Mouse (Mus musculus) layer of hippocampus, adult 18-20 months (tissue): Measurements from ENCODE around the gene Krt12. TPM values are rescaled to one million over a fixed set of nuclear protein-coding genes. Genes with fewer than 3 reads are reported as not detected.

ENCODE experiments used
- DNase-seq, 2 experiments: peaks; one replicate each; pipeline ENCODE4 v3.0.0; 2022; ENCODE audit warnings: low spot score in 2 of 2
- total RNA-seq, 2 experiments: library from RNA; stranded (reverse); gene quantifications; 2 replicates each; pipeline ENCODE4 v1.2.3; 2021

Gene Krt12
- total RNA-seq, 2 experiments from 2014 or later: 1.0 to 1.1 TPM

DNA sequence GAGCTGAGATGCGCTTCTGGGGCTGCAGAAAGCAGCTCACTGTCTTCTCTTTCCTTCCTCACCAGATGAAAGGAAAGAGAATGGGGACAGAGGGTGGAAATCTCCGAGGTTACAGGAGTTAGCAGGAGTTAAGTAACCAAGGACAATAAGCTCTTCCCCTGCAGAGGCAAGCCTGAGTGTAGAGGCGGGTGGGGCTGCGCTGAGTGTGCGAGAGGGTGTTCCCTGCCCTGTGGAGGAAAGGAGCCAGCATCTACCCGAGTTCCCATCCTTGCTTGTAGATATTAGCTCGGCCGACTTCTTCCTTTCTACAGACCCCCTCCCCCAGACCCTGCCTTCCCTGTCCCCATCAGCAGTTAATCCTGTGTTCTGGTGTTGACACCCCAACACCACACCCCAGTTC is 23.2 kb downstream of the Krt12 start:
- no peak for DNase-seq

DNA sequence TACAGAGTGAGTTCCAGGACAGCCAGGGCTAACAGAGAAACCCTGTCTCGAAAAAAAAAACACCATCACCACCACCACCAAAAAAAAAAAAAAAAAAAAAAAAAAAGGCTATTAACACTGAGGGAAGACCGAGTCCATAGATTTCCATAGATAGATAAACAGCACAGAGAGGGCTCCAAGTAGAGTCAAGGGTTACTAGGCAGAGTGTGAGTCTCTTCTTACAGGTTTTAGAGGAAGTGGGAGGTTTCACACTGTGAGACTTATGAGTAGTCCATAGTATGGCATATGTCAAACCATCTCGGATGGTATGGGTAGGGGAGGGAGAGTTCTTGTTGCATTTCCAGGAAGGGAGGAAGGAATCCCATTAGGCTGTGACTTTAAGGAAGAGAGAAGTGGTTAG is 24.0 kb downstream of the Krt12 start:
- no peak for DNase-seq

DNA sequence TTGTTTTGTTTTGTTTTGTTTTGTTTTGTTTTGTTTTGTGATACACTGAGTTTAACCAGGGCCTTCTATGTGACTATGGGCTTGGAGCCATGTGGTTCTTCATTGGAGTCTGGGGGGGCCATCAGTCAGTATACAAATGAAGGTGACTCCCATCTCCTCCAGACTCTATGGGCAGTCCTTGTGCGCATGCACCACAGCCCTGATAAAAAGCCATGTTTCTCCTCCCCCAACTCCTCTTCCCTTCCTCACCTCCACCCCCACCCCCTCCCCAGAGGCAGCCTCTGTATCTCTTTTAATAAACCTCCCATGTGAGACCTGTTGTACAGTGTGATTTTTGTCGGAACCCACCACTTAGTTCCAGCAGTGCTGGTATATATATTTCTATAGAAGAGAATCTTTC is 25.4 kb downstream of the Krt12 start:
- no peak for DNase-seq

DNA sequence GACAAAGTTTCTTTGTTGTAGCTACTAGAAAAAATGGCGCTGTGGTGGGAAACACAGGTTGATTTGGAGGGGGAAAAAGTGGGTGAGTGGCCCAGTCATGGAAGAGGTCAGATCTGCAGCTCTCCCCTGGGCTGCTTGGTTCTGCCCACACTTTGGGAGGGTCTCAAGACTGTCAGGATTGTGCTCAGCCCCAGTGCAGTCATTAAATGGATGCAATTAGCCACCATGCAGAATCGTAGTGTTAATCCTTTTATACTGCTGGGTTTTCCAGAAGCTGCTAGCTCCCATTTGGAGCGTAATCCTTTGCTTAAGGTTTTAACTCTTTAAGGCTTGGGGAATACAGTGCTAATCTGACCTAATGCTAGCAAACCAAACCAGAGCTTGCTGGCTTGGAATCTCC is 26.0 kb downstream of the Krt12 start:
- DNase-seq: no peak

DNA sequence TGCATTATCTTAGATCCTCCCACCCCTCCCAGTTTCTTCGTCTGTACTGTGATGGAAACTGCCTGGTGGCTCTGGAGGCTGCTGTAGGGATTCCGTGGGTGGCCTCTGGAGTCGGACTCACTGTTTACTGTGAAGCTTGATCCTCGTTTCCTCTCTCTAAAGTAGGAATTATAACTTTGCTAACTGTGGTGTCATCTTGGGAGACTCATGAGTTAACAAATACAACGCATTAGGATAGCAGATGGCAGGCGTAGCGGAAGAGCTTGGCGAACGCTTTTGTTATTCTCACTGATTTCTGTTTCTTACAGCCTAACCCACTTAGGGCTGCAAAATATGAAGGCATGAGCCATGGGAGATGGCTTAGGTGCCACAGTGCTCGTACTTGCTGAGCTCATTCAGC is 29.6 kb downstream of the Krt12 start:
- DNase-seq: peak in 1 of 2 experiments; percentile 67

DNA sequence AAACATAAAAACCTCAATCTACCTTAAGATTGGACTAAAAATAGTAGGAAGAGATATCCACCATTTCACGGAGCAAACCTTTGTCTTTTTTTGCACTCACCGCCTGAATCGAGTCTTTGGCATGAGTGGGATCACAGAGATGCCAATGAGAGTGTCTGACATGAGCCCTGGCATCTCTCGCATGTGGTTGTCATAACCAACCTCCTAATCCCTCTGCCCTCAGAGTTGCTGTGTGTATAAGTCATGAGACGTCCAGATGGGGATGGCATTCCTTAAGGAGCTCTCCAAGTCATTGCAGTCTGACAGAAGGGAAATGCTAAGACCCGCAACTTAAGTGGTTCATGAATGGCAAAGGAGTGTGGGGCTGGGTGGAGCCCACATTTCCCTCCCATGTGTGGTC is 30.7 kb downstream of the Krt12 start:
- no peak for DNase-seq

- DNase-seq: no peak
Observed at GRCm38 (mm10) chr11:99390866-99391265, 31.2 kb downstream of the Krt12 start.

GRCm38 (mm10) chr11:99389264-99389663 is 32.8 kb downstream of the Krt12 start, which contains the start of gene Krt10:
Gene Krt10, minus strand, starts transcription at chr11:99389364.
- DNase-seq: no peak

- no peak for DNase-seq
Observed at GRCm38 (mm10) chr11:99388661-99389060, 33.4 kb downstream of the Krt12 start.

DNA sequence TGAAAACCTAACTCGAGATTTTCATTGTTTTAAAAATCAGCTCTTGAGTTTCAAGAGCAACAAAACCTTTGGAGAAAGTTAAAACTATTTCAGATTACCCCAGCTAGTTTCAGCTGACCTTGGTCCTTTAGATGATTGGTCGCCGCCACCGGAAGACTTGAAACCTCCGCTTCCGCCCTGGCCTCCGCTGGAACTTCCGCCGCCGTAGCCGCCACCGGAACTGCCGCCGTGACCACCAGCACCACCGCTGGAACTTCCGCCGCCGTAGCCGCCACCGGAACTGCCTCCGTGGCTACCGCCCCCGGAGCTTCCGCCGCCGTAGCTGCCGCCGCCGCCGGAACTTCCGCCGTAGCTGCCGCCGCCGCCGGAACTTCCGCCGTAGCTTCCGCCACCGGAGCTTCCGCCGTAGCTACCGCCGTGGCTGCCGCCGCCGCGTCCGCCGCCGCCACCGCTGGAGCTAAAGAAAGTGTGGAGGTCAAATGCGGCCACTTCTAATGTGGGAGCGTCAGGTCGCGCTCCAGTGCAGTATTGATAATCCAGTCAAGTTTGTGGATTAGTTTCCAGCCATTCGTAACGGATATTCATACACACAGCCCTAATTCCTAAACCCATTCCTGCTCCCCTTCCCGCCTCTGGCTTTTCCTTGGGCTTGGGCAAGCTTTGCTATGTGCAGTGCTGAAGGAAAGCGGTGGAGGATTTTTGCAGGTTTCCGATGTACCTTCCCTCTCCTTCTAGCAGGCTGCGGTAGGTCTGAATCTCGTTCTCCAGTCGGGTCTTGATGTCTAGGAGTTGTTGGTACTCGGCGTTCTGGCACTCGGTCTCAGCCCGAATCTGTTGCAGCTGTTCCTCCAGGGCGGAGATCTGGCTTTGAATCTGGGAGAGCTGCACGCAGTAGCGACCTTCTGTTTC is 36.0 kb downstream of the Krt12 start:
- peak; percentile 83 to 90 for DNase-seq

- DNase-seq: peak in 1 of 2 experiments; percentile 85
Observed at GRCm38 (mm10) chr11:99379568-99379967, 42.5 kb downstream of the Krt12 start.

- DNase-seq: no peak
Observed at GRCm38 (mm10) chr11:99374803-99375202, 47.3 kb downstream of the Krt12 start, which contains the start of gene Krt28. Gene Krt28, minus strand, starts transcription at chr11:99374903.

DNA sequence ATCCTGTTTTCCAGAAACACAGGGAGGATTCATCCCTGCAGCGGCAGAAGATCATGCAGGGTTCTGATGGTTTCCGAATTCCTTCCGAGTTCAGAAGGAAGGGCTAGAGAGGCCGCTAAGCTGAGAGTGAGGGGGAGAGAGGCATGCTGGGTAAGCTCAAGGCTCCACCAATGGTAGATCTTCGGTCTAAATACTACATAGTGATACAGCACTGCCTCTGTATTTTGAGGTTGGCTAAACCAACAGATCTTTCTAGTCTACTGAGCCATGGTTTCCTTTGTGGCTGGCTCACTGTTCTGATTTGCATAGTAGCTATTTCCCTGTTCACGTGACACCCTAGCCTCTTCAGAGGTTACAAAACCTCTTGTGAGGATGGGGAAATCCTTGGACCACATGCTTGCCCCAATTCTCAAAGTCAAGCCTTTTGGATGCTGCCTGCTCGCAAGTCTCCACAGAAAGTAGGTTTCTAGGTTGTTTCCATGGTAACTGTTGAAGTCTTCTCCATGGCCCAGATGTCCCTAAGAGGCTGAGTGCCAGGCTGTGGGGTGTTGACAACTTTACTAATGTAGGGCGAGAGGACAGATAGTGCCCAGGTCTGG is 52.1 kb downstream of the Krt12 start:
- peak; percentile 44 to 77 for DNase-seq

DNA sequence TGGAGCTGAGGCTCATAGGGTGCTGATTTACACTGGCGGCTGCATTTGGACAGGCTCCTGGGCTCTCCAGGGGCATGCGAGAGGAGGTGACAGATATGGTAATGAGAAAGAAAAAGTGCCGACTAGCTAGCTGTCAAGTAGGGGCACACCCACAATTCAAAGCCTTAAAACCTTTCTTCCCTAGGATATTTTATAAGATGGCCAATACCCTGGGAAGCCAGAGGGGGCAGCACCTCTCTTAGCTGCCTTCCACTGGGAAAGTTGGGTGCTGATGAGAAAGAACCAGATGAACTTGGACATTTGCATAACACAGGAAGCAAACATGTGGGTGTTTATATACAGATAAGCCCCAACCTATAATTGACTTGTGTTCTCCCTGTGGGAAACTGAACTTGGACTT is 52.8 kb downstream of the Krt12 start:
- no peak for DNase-seq

DNA sequence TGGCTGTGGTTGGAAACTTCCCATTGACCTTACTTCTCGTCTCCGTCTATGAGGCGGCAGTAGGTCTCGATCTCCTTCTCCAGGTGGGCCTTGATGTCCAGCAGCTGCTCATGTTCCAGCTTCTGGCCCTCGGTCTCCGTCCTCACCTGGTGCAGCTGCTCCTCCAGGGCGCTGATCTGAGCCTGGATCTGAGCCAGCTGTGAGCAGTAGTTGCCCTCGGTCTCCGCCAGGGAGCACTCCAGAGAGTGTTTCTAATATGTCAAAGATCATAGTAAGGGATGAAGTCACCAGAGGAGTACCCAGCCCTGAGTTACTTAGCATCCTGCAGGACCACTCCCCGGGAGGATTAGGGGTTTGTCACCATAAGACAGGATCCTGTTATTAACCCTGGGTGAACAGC is 55.3 kb downstream of the Krt12 start:
- no peak for DNase-seq

Other genes with a start within 250 kb of the Krt12 start
- 10 to 100 TPM; 54.5 to 55.7 TPM for gene Smarce1, start 191.2 kb downstream of the Krt12 start, total RNA-seq
- gene Krt222, start 178.2 kb downstream of the Krt12 start, total RNA-seq: 10 to 100 TPM; 22.1 to 24.5 TPM
- not detected for gene Krt24, start 137.0 kb downstream of the Krt12 start, total RNA-seq
- gene Krt25, start 99.3 kb downstream of the Krt12 start, total RNA-seq: not detected
- gene Krt26, start 84.3 kb downstream of the Krt12 start, total RNA-seq: not detected
- gene Krt27, start 71.2 kb downstream of the Krt12 start, total RNA-seq: not detected
- gene Krt28, start 47.4 kb downstream of the Krt12 start, total RNA-seq: under 1 TPM; 0.20 to 0.25 TPM
- 10 to 100 TPM; 12.2 to 13.4 TPM for gene Krt10, start 32.9 kb downstream of the Krt12 start, total RNA-seq
- gene Krt20, start 15.9 kb upstream of the Krt12 start, total RNA-seq: not detected
- not detected for gene Krt23, start 70.9 kb upstream of the Krt12 start, total RNA-seq
- gene Krt39, start 99.1 kb upstream of the Krt12 start, total RNA-seq: not detected
- gene Krt40, start 120.9 kb upstream of the Krt12 start, total RNA-seq: not detected
- not detected for gene Krtap3-3, start 128.6 kb upstream of the Krt12 start, total RNA-seq
- gene Krtap3-2, start 134.6 kb upstream of the Krt12 start, total RNA-seq: not detected
- not detected for gene Gm11939, start 137.2 kb upstream of the Krt12 start, total RNA-seq
- gene Krtap3-1, start 144.4 kb upstream of the Krt12 start, total RNA-seq: not detected
- gene Krtap1-5, start 158.8 kb upstream of the Krt12 start, total RNA-seq: not detected
- not detected for gene Krtap1-4, start 161.4 kb upstream of the Krt12 start, total RNA-seq
- not detected for gene Krtap1-3, start 169.1 kb upstream of the Krt12 start, total RNA-seq
- gene Krtap9-3, start 175.8 kb upstream of the Krt12 start, total RNA-seq: not detected
- gene Gm11938, start 181.0 kb upstream of the Krt12 start, total RNA-seq: not detected
- gene Gm11937, start 187.9 kb upstream of the Krt12 start, total RNA-seq: not detected
- gene Krtap2-4, start 192.6 kb upstream of the Krt12 start, total RNA-seq: not detected
- gene Gm11562, start 198.2 kb upstream of the Krt12 start, total RNA-seq: not detected
- not detected for gene Krtap4-1, start 206.0 kb upstream of the Krt12 start, total RNA-seq
- not detected for gene Krtap4-2, start 212.8 kb upstream of the Krt12 start, total RNA-seq
- gene Krtap4-7, start 221.8 kb upstream of the Krt12 start, total RNA-seq: not detected
- not detected for gene Gm11555, start 228.0 kb upstream of the Krt12 start, total RNA-seq
- gene Gm11563, start 236.7 kb upstream of the Krt12 start, total RNA-seq: not detected
- gene Krtap4-6, start 243.7 kb upstream of the Krt12 start, total RNA-seq: not detected